Mouse (Mus musculus) hindbrain, embryonic 11.5 days (tissue): ENCODE measurements around the gene Fcer2a. TPM values are rescaled to one million over a fixed set of nuclear protein-coding genes. Genes with fewer than 3 reads are reported as not detected.
A peak's percentile ranks its signal among the peaks of the same experiment; 100 is the strongest.

Source experiments
- ATAC-seq: fragments of 200-750 bp; cut with Nextera tagmentation; 2 replicates; pipeline ENCODE4 v1.8.0; 2017; ENCODE audit warnings: mild to moderate bottlenecking, moderate TSS enrichment, moderate library complexity; ENCODE audit not compliant: low FRiP score
- DNase-seq: peaks from one replicate; pipeline ENCODE4 v3.0.0-alpha.2; 2015; ENCODE audit warnings: low spot score
- H3K27ac ChIP-seq: fragments of 300-500 bp; sonication (generic); 2 replicates; pipeline ENCODE4 v1.5.1; 2014; ENCODE audit warnings: mild to moderate bottlenecking, low read depth, low read length
- H3K27me3 ChIP-seq: fragments of 300-500 bp; sonication (generic); 2 replicates; pipeline ENCODE4 v1.6.1; 2014; ENCODE audit warnings: mild to moderate bottlenecking, low read length, moderate library complexity, mixed read lengths; ENCODE audit not compliant: control insufficient read depth, insufficient read depth
- H3K36me3 ChIP-seq: fragments of 300-500 bp; sonication (generic); 2 replicates; pipeline ENCODE4 v1.6.1; 2014; ENCODE audit warnings: mild to moderate bottlenecking, low read length, moderate library complexity, mixed read lengths; ENCODE audit not compliant: control insufficient read depth, insufficient read depth
- H3K4me1 ChIP-seq: fragments of 300-500 bp; sonication (generic); replicated peaks from 2 replicates; pipeline ENCODE4 v1.6.1; 2014; ENCODE audit warnings: low read length, mixed read lengths; ENCODE audit not compliant: control insufficient read depth, insufficient read depth
- H3K4me2 ChIP-seq: fragments of 300-500 bp; sonication (generic); replicated peaks from 2 replicates; pipeline ENCODE4 v1.6.1; 2014; ENCODE audit warnings: mild to moderate bottlenecking, low read depth, low read length
- H3K4me3 ChIP-seq: fragments of 300-500 bp; sonication (generic); 2 replicates; pipeline ENCODE4 v1.5.1; 2014; ENCODE audit warnings: low read depth, low read length
- H3K9ac ChIP-seq: fragments of 300-500 bp; sonication (generic); 2 replicates; pipeline ENCODE4 v1.6.1; 2014; ENCODE audit warnings: low read depth, low read length
- H3K9me3 ChIP-seq: fragments of 300-500 bp; sonication (generic); 2 replicates; pipeline ENCODE4 v1.6.1; 2016; ENCODE audit warnings: low read length; ENCODE audit not compliant: control insufficient read depth
- WGBS: fragments of 180-500 bp; shearing (Covaris S2); extraction: QIAGEN DNeasy Blood & Tissue Kit; methylation state at CpG from one replicate; pipeline ENCODE4 v1.1.7; 2014; 5-methylcytosine and 5-hydroxymethylcytosine counted together
- polyA plus RNA-seq: library from polyadenylated mRNA; unstranded; fragments of >200 nt; fragmentation: Nextera tagmentation; extraction: Ambion mirVana; gene quantifications from 2 replicates; pipeline ENCODE4 v1.2.1, GENCODE M21; 2014

The Fcer2a gene
- polyA plus RNA-seq, 1 experiment from 2014 or later: 0.49 TPM

DNA sequence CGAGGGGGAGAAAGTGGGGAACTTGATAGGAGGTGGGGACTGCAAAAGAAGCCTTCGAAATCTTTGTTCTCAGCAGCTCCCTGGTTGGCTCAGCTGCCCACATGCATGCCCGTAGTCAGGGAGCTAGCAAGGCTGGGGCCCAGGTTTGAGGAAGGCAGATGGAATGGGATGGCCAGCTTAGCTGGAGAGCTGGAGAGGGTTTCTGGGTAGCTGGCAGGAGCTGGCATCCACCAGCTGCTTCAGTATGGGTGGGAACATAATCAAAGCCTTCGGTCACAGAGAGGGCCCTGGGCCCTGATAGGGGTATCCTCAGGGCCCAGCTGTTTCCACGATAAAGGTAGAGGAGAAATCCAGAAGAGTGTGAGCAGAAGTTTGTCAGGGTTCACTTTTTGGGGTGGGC lies 11.5 kb downstream of the Fcer2a start:
- H3K9me3 ChIP-seq: no peaks in the 10 kb centered on the region
- DNase-seq (no peak), ATAC-seq (no peak)
- H3K4me2 ChIP-seq: no peak overlapping the region
- H3K4me1 ChIP-seq: no peaks in the 10 kb centered on the region
- no peak overlapping the region for H3K27ac ChIP-seq
- no peak overlapping the region for H3K9ac ChIP-seq
- WGBS: 90% methylated on average over 5 of the region's 5 CpGs
- no peaks in the 10 kb centered on the region for H3K27me3 ChIP-seq
- no peak overlapping the region for H3K4me3 ChIP-seq
- 0 out of 2 replicates have a peak, but pooled peaks cover 6% of the 10 kb centered on the region for H3K36me3 ChIP-seq

DNA sequence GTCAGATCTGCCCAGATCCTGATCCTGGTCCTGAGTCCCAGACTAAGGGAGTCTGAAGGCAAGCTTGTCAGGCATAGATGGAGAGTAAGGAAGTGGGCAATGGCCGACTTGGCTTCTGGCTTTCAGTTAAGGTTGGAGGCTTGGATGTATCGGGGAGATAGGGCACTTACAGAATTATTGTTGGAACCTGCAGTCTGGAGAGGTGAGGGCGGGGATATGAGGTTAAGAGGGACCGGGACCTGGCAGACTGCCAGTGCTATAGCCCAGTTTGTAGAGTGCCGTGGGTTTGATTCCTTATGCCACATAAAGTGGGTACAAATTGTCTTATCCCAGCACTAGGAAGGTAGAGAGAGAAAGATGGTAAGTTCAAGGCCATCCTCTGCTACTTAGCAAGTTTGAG lies 14.3 kb downstream of the Fcer2a start:
- no peak overlapping the region for H3K9ac ChIP-seq
- H3K4me3 ChIP-seq: no peak overlapping the region
- 0 out of 2 replicates have a peak, but pooled peaks cover 6% of the 10 kb centered on the region for H3K36me3 ChIP-seq
- ATAC-seq (no peak), DNase-seq (no peak)
- no peaks in the 10 kb centered on the region for H3K27me3 ChIP-seq
- H3K4me1 ChIP-seq: no peaks in the 10 kb centered on the region
- no peak overlapping the region for H3K27ac ChIP-seq
- H3K4me2 ChIP-seq: no peak overlapping the region
- WGBS: 94% methylated on average over 5 of the region's 5 CpGs
- no peaks in the 10 kb centered on the region for H3K9me3 ChIP-seq

DNA sequence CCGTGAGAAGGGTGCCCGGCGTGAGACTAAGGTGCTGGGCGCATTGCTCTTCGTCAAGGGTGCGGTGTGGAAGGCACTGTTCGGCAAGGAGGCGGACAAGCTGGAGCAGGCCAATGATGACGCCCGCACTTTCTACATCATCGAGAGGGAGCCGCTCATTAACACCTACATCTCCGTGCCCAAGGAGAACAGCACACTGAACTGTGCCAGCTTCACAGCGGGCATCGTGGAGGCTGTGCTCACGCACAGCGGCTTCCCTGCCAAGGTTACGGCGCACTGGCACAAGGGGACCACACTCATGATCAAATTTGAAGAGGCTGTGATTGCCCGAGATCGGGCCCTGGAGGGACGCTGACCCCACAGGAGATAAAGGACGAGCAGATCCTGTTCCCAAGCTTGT lies 14.7 kb downstream of the Fcer2a start:
- no peaks in the 10 kb centered on the region for H3K9me3 ChIP-seq
- H3K27ac ChIP-seq: no peak overlapping the region
- no peak overlapping the region for H3K9ac ChIP-seq
- no peaks in the 10 kb centered on the region for H3K4me1 ChIP-seq
- H3K4me3 ChIP-seq: no peak overlapping the region
- WGBS: 97% methylated on average over 23 of the region's 23 CpGs
- no peak for ATAC-seq
- DNase-seq: no peak
- no peaks in the 10 kb centered on the region for H3K27me3 ChIP-seq
- 0 out of 2 replicates have a peak, but pooled peaks cover 6% of the 10 kb centered on the region for H3K36me3 ChIP-seq
- H3K4me2 ChIP-seq: no peak overlapping the region

DNA sequence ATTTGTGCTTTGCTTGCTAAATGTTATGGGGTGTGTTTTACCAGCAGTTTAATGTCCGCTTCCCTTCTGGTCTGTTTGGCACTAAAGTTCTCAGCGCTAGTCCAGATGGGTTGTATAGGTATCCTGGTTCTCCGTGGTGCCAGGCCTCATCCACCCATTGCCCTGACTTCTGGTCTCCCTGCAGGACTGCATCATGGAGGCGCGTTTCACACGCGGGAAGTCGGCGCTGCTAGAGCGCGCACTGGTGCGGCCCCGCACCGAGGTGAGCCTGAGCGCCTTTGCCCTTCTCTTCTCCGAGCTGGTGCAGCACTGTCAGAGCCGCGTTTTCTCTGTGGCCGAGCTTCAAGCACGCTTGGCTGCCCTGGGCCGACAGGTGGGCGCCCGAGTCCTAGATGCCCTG lies 15.1 kb downstream of the Fcer2a start:
- no peak for ATAC-seq
- WGBS: 96% methylated on average over 23 of the region's 23 CpGs
- H3K4me3 ChIP-seq: no peak overlapping the region

DNA sequence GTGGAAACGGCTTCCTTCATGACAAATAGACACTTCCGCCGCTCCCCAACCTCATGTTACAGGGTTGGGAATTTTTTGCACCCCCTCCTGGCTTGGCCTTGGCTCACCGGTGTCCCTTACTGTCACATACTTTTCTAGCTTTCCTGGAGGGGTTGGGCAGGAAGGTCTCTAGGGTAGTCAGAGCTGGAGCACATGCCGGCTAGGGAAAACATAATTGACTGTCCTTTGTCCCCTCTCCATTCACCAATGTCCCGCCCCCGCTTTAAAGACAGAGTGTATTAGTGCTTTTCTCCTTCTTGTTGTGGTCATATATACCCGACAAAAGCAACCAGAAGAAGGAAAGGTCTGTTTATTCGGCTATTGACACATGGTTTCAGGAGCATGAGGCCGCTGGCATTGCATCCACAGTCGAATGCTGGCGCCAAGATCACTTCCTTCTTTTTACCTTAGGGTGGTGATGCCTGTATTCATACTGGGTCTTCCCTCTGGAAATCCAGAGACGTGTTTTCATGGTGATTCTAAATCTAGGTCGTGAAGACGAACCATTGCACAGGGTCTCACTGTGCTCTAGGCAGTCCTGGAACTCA lies 16.9 kb downstream of the Fcer2a start:
- H3K36me3 ChIP-seq: 0 out of 2 replicates have a peak, but pooled peaks cover 6% of the 10 kb centered on the region
- 8% methylated on average over 15 of the region's 15 CpGs for WGBS
- H3K4me3 ChIP-seq: peak overlapping the region; percentile 88
- no peak for DNase-seq
- no peaks in the 10 kb centered on the region for H3K9me3 ChIP-seq
- peak overlapping the region; percentile 85 for H3K9ac ChIP-seq
- ATAC-seq: peak; percentile 1; the same call in 1 of the 2 replicates
- H3K4me2 ChIP-seq: peak overlapping the region; percentile 84
- H3K27ac ChIP-seq: peak overlapping the region; percentile 84
- no peaks in the 10 kb centered on the region for H3K4me1 ChIP-seq
- no peaks in the 10 kb centered on the region for H3K27me3 ChIP-seq

More for the DNA sequence above, 15.1 kb downstream of the Fcer2a start:
- Histone ChIP-seq H3K27ac (no peak overlapping the region), H3K36me3 (0 out of 2 replicates have a peak, but pooled peaks cover 6% of the 10 kb centered on the region), H3K9me3 (no peaks in the 10 kb centered on the region), H3K4me2 (no peak overlapping the region), H3K4me1 (no peaks in the 10 kb centered on the region), H3K27me3 (no peaks in the 10 kb centered on the region), H3K9ac (no peak overlapping the region)
- DNase-seq: no peak

DNA sequence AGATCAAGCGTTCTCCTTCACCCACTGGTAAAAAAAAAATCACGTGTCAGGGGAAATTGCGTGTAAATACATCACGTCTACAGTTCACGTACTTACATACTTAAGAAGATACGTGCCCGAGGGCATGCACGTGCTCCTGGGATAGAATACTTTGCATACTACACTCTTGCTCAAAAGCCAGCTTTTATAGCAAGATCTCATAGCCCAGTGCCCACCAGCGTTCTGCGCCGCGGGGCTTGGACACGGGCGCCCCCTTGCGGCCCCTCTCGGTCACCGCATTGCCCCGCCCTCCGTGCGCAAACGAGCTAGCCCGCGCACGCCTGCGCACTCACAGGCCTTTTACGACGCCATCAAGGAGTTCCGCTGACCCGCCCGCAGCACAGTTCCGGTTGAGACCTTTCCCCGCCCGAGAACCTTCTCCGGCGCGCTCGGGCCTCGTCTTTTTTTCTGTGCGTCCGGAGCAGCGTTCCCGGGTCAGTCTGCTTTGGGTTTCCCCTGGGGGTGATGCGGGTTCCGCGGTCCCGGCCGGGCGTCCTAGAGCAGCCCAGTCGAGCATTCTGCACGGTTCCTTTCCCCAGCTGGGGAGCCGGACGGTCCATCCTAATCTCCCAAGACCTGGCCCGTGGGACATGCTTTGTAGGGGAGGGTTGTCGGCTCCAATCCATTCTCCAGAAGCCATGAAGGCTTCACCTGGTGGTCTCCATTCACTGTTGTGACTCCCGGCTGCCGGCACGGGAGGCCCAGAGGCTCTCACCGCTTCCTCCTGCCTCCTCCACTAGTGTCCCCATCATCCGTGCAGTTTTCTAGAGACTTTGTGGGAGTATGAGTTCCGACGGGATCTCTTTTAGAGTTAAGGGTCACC lies 17.6 kb downstream of the Fcer2a start, which contains the start of gene Trappc5:
TSS of gene Trappc5 (plus strand) at position 169 of the 862 bp plus-strand sequence.
- H3K36me3 ChIP-seq: 0 out of 2 replicates have a peak, but pooled peaks cover 6% of the 10 kb centered on the region
- no peaks in the 10 kb centered on the region for H3K27me3 ChIP-seq
- H3K9me3 ChIP-seq: no peaks in the 10 kb centered on the region
- WGBS: 2% methylated on average over 61 of the region's 61 CpGs
- H3K27ac ChIP-seq: peak within 1 kb of the TSS; percentile 84
- ATAC-seq (peak; percentile 86), DNase-seq (peak; percentile 96)
- peak within 1 kb of the TSS; percentile 84 for H3K4me2 ChIP-seq
- H3K4me1 ChIP-seq: no peaks in the 10 kb centered on the region
- H3K4me3 ChIP-seq: peak within 1 kb of the TSS; percentile 88
- H3K9ac ChIP-seq: peak within 1 kb of the TSS; percentile 85

DNA sequence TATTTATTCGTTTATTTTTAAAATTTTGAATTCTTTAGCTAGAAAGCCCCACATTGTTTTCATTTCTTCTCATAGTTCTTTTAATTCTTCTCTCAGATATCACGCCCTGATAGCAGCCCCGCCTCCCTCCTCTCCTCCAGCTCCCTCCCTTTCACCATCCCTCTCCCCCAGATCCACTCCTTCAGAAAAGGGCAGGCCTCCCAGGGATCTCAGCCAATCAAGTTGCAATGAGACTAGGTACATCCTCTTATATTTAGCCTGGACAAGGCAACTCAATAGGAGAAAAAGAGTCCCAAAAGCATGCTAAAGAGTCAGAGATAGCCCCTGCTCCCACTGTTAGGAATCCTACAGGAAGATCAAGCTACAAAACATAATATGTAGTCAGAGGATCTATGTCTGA lies 19.3 kb downstream of the Fcer2a start:
- H3K4me3 ChIP-seq: no peak overlapping the region
- 59% methylated on average over 3 of the region's 3 CpGs for WGBS
- no peak overlapping the region for H3K4me2 ChIP-seq
- H3K9ac ChIP-seq: no peak overlapping the region
- H3K9me3 ChIP-seq: no peaks in the 10 kb centered on the region
- H3K4me1 ChIP-seq: no peaks in the 10 kb centered on the region
- H3K27ac ChIP-seq: no peak overlapping the region
- 0 out of 2 replicates have a peak, but pooled peaks cover 4% of the 10 kb centered on the region for H3K36me3 ChIP-seq
- ATAC-seq (no peak), DNase-seq (no peak)
- no peaks in the 10 kb centered on the region for H3K27me3 ChIP-seq

DNA sequence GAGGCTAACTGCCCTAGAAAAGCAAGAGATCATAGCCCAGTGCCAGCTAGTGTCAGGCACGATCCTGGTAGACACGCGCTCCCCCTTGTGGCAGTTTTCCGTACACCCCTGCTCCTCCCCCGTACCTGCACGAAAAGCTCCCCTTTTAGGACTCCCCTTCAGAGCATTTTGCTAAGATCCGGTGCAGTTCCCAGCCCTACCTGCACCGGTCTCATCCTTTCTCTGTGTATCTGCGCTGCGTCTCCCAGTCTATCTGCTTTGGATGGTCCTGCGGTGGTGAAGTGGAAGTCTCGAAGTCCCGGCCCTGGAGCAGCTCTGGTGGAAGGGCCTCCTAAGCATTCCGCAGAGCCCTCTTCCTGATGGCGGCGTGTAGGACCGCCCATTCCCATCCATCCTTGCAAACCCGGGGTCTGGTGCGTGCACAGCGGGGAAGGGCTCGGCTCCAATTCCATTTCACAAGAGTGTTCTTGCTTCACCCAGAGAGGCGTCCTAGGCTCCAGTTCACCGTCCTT lies 21.9 kb downstream of the Fcer2a start, which contains the start of gene Fcor:
TSS of gene Fcor (minus strand) at position 383 of the 512 bp plus-strand sequence.
- Histone ChIP-seq H3K27ac (peak within 1 kb of the TSS; percentile 27), H3K9me3 (no peaks in the 10 kb centered on the region), H3K4me2 (peak within 1 kb of the TSS; percentile 74), H3K27me3 (no peaks in the 10 kb centered on the region), H3K4me1 (no peaks in the 10 kb centered on the region), H3K36me3 (no peaks in the 10 kb centered on the region), H3K4me3 (peak within 1 kb of the TSS; percentile 46), H3K9ac (peak within 1 kb of the TSS; percentile 74)
- under 1% methylated on average over 23 of the region's 23 CpGs for WGBS
- DNase-seq: peak; percentile 89
- ATAC-seq: peak; percentile 86
